Mouse (Mus musculus) neural tube, embryonic 13.5 days (tissue): ENCODE measurements around the gene Cldn6. TPM values are rescaled to one million over a fixed set of nuclear protein-coding genes. Genes with fewer than 3 reads are reported as not detected.

Experiments used
- ATAC-seq: fragments of 200-750 bp; cut with Nextera tagmentation; 2 replicates; pipeline ENCODE4 v1.8.0; 2017; ENCODE audit warnings: low read depth, mild to moderate bottlenecking, moderate TSS enrichment, moderate library complexity
- H3K27ac ChIP-seq: fragments of 300-500 bp; sonication (generic); replicated peaks from 2 replicates; pipeline ENCODE4 v1.5.1; 2015; ENCODE audit warnings: moderate library complexity, mild to moderate bottlenecking, inconsistent platforms
- H3K27me3 ChIP-seq: fragments of 300-500 bp; sonication (generic); 2 replicates; pipeline ENCODE4 v1.6.1; 2015; ENCODE audit warnings: mild to moderate bottlenecking, inconsistent platforms
- H3K36me3 ChIP-seq: fragments of 300-500 bp; sonication (generic); 2 replicates; pipeline ENCODE4 v1.6.1; 2015; ENCODE audit warnings: mild to moderate bottlenecking, inconsistent platforms
- H3K4me1 ChIP-seq: fragments of 300-500 bp; sonication (generic); replicated peaks from 2 replicates; pipeline ENCODE4 v1.6.1; 2015; ENCODE audit warnings: inconsistent platforms
- H3K4me2 ChIP-seq: fragments of 300-500 bp; sonication (generic); 2 replicates; pipeline ENCODE4 v1.6.1; 2015; ENCODE audit warnings: inconsistent platforms, mild to moderate bottlenecking, moderate library complexity
- H3K4me3 ChIP-seq: fragments of 300-500 bp; sonication (generic); 2 replicates; pipeline ENCODE4 v1.5.1; 2015; ENCODE audit warnings: mild to moderate bottlenecking, inconsistent platforms
- H3K9ac ChIP-seq: fragments of 300-500 bp; sonication (generic); 2 replicates; pipeline ENCODE4 v1.6.1; 2015; ENCODE audit warnings: moderate library complexity, mild to moderate bottlenecking, inconsistent platforms
- H3K9me3 ChIP-seq: fragments of 300-500 bp; sonication (generic); 2 replicates; pipeline ENCODE4 v1.6.1; 2016; ENCODE audit warnings: inconsistent platforms
- WGBS: fragments of 180-500 bp; shearing (Covaris S2); methylation state at CpG from one replicate; pipeline ENCODE4 v1.1.7; 2015; 5-methylcytosine and 5-hydroxymethylcytosine counted together
- polyA plus RNA-seq: library from polyadenylated mRNA; unstranded; fragments of >200 nt; fragmentation: Nextera tagmentation; extraction: Ambion mirVana; gene quantifications from 2 replicates; pipeline ENCODE4 v1.2.1, GENCODE M21; 2015

Cldn6 gene
- polyA plus RNA-seq, 1 experiment from 2014 or later, result 0.53 TPM

DNA sequence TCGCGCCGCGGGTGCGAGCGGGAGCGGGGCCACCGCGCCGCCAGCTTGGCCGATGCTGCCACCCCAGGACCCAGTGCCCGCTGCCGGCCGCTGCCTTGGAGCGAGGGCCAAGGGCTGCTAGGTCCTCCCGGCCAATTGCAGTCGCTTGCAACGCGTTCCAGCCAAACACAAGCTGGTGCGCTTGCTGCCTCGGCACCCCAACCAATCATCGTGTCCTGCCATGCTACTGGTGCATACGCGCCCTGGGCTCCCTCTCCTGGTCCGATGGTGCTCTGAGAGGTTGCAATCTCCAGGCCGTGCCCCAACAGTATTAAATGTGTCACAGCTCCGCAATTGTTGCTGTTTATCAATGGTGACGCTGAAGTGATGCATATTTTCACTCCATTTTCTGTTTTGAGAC, 21.0 kb downstream of the Cldn6 start:
- H3K9ac ChIP-seq, result peak overlapping the region; percentile 78
- ATAC-seq, result peak; percentile 96
- peak overlapping the region; percentile 64 for H3K27ac ChIP-seq
- under 1% methylated on average over 27 of the region's 28 CpGs for WGBS
- peaks cover 16% of the 10 kb centered on the region for H3K4me1 ChIP-seq
- H3K36me3 ChIP-seq, result no peaks in the 10 kb centered on the region
- H3K9me3 ChIP-seq, result no peaks in the 10 kb centered on the region
- peaks cover 49% of the 10 kb centered on the region for H3K27me3 ChIP-seq
- H3K4me3 ChIP-seq, result peak overlapping the region; percentile 78
- H3K4me2 ChIP-seq, result peak overlapping the region; percentile 94

DNA sequence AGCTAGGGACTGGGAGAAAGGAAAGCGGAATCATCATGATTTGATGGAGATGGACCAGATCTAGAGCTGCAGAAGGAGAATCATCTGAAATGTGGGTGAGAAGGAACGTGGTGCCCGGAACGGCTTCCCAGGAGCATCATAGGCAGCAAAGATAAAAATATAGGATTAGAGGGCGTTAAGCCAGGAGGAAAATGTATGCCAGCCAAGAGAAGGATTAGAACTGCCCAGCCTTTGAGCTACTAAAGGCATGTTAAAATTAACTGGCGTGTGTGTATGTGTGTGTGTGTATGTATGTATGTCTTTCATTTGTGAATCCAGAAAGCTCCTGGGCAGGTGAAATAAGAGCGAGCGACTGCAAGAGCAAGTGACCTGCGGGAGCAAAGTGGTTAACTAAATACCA, 24.3 kb downstream of the Cldn6 start:
- Histone ChIP-seq H3K9me3 (no peaks in the 10 kb centered on the region), H3K4me3 (no peak overlapping the region), H3K27ac (no peak overlapping the region), H3K36me3 (no peaks in the 10 kb centered on the region), H3K4me1 (peaks cover 21% of the 10 kb centered on the region), H3K9ac (no peak overlapping the region), H3K27me3 (peaks cover 44% of the 10 kb centered on the region), H3K4me2 (no peak overlapping the region)
- ATAC-seq, result no peak
- WGBS, result 88% methylated on average over 9 of the region's 9 CpGs

DNA sequence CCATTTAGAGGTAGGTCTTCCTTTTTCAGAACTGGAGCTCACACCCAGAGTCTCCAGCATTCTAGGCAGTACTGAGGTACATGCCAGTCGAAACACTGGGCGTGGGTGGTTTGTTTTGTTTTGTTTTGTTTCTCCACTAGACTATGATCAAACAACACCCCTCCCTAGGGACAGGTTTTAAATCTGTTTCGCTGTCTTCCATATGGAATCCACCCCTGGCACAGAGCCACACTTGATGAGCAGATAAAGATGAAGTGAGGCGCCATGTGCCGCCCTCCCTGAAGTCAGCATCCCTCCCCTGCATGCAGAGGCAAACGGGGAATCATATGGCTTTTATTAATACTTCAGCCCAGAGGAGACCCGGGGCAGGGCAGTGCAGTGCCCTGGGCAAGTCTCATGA, 25.7 kb downstream of the Cldn6 start:
- 0 out of 2 replicates have a peak overlapping the region, but pooled peaks have one; percentile 4 for H3K4me2 ChIP-seq

DNA sequence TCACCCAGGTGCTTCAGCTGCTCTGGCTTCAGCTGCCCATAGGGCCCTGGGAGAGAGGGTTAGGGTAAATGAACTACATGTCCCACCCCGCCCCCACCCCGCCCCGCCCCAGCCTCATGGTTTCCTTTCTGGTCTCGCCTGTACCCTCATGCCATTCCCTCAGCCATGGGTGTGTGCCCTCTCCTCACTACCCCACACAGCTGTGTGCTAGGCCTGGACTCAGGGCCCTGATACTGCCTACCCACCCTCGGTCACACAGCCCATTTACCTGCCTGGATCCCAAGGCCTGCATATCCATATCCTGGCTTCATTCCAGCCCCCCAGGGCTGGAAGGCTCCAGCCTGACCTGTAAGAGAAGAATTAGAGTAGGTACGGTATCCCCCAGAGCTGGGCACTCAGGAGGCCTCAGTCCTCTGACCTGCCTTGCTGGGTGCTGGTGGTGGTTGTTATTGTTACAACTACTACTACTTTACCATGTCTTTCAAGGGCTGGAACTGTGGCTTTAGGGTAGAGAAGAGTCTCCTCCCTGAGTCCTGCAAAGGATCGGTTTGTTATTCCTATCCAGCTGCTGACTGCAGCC, 26.6 kb downstream of the Cldn6 start:
- ATAC-seq, result peak; percentile 42; the same call in 1 of the 2 replicates
- H3K27me3 ChIP-seq, result peaks cover 33% of the 10 kb centered on the region
- no peak overlapping the region for H3K4me2 ChIP-seq
- H3K4me3 ChIP-seq, result no peak overlapping the region
- no peaks in the 10 kb centered on the region for H3K36me3 ChIP-seq
- no peak overlapping the region for H3K9ac ChIP-seq
- H3K4me1 ChIP-seq, result peaks cover 10% of the 10 kb centered on the region; the same call in 1 of the 2 replicates
- H3K27ac ChIP-seq, result no peak overlapping the region
- H3K9me3 ChIP-seq, result no peaks in the 10 kb centered on the region
- 75% methylated on average over 7 of the region's 7 CpGs for WGBS

More for the DNA sequence above, 25.7 kb downstream of the Cldn6 start:
- H3K36me3 ChIP-seq, result no peaks in the 10 kb centered on the region
- H3K27ac ChIP-seq, result 0 out of 2 replicates have a peak overlapping the region, but pooled peaks have one; percentile 4
- ATAC-seq, result peak; percentile 36; the same call in 1 of the 2 replicates
- WGBS, result 40% methylated on average over 7 of the region's 7 CpGs
- peaks cover 14% of the 10 kb centered on the region for H3K4me1 ChIP-seq
- no peak overlapping the region for H3K4me3 ChIP-seq
- H3K27me3 ChIP-seq, result peaks cover 33% of the 10 kb centered on the region
- no peaks in the 10 kb centered on the region for H3K9me3 ChIP-seq
- peak overlapping the region; percentile 6; the same call in 1 of the 2 replicates for H3K9ac ChIP-seq

DNA sequence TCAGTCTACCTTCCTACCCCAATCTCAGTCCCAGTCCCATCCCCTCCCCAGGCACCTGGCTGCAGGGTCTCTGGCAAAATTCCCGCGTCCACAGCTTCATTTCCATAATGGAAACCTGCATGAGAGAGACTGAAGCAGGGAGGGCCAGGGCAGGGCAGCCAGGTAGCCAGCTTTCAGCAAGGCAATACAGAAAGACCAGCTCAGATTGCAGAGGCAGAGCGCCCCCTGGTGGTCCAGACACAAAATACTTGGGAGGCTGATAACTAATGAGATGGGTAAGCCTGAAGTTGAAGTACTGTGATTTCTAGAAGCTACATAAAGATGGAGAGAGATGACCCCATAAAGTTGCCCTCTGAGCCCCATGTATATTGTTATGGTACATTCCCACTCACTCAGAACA, 27.2 kb downstream of the Cldn6 start:
- Histone ChIP-seq H3K9ac (no peak overlapping the region), H3K27me3 (peaks cover 27% of the 10 kb centered on the region), H3K4me3 (no peak overlapping the region), H3K36me3 (no peaks in the 10 kb centered on the region), H3K27ac (no peak overlapping the region), H3K4me1 (peaks cover 10% of the 10 kb centered on the region; the same call in 1 of the 2 replicates), H3K4me2 (no peak overlapping the region), H3K9me3 (no peaks in the 10 kb centered on the region)
- ATAC-seq, result peak; percentile 30; the same call in 1 of the 2 replicates
- 1% methylated on average over 3 of the region's 3 CpGs for WGBS

DNA sequence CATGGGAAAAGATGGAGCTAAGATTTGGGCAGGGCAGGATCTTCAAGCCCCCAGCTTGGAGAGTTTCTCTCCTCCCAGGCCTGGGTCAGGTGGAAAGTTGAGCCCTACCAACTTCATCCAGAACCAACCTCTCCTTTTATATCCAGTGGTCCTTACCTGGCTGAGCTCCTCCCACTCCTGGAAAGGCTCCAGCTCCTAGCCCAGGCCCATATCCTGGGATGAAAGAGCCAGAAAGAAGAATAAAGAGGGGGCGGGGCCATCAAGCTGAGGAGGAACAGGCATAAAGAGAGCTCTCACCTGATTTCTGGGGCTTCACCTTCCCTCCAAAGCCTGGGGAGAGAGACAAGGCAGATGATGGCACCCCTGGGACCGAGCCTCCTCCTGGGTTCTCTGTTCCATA, 38.0 kb downstream of the Cldn6 start:
- Histone ChIP-seq H3K4me2 (no peak overlapping the region), H3K4me3 (no peak overlapping the region), H3K27me3 (0 out of 2 replicates have a peak, but pooled peaks cover 11% of the 10 kb centered on the region), H3K27ac (no peak overlapping the region), H3K36me3 (no peaks in the 10 kb centered on the region), H3K9me3 (no peaks in the 10 kb centered on the region), H3K4me1 (no peaks in the 10 kb centered on the region), H3K9ac (no peak overlapping the region)
- ATAC-seq, result no peak
- WGBS, result 63% methylated on average over 2 of the region's 2 CpGs

DNA sequence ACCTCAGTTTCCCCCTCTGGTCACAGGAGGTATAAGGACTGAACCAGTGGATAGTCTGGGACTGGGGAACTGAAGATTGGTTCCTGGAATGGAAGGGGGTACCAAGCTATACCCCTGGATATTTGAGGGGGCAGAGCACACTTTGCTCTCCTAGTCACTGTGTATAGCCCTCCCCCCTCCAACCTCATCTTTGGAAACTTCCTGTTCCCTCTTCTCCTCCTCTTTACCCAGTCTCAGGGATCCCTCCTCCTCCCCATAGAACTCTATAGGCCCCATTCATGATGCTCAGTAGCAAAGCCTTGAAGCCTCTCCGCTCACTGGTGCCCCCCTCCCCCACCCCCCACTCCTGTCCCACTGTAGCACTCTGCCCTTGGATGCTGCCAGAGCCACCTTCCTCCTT, 40.4 kb downstream of the Cldn6 start:
- Histone ChIP-seq H3K9ac (no peak overlapping the region), H3K4me2 (no peak overlapping the region), H3K4me1 (no peaks in the 10 kb centered on the region), H3K36me3 (no peaks in the 10 kb centered on the region), H3K27me3 (0 out of 2 replicates have a peak, but pooled peaks cover 1% of the 10 kb centered on the region), H3K27ac (no peak overlapping the region), H3K4me3 (no peak overlapping the region), H3K9me3 (no peaks in the 10 kb centered on the region)
- ATAC-seq, result no peak
- WGBS, result 13% methylated on average over 1 of the region's 1 CpGs

DNA sequence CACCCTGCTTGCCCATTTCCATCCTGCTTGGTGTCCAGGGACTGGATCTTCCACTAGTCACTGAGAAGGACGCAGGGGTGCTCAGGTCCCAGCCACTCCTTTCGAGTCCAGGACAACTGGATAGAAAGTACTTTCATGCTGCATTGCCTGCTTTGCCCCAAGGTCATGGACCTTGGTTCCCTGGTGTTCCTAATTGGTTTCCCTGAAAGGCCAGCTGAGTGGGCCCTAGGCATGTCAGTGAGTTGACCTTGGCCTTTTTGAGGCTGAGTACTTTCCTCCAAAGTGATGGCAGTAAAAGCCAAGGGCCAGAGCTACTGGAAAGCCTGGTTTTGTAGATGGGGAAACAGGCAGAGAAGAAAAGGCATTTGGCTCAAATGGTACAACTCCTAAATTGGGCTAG, 42.8 kb downstream of the Cldn6 start:
- H3K27me3 ChIP-seq, result no peaks in the 10 kb centered on the region
- ATAC-seq, result no peak
- H3K4me2 ChIP-seq, result no peak overlapping the region
- no peak overlapping the region for H3K27ac ChIP-seq
- no peaks in the 10 kb centered on the region for H3K36me3 ChIP-seq
- 88% methylated on average over 2 of the region's 2 CpGs for WGBS
- peaks cover 8% of the 10 kb centered on the region for H3K4me1 ChIP-seq
- H3K9ac ChIP-seq, result no peak overlapping the region
- no peaks in the 10 kb centered on the region for H3K9me3 ChIP-seq
- H3K4me3 ChIP-seq, result no peak overlapping the region

DNA sequence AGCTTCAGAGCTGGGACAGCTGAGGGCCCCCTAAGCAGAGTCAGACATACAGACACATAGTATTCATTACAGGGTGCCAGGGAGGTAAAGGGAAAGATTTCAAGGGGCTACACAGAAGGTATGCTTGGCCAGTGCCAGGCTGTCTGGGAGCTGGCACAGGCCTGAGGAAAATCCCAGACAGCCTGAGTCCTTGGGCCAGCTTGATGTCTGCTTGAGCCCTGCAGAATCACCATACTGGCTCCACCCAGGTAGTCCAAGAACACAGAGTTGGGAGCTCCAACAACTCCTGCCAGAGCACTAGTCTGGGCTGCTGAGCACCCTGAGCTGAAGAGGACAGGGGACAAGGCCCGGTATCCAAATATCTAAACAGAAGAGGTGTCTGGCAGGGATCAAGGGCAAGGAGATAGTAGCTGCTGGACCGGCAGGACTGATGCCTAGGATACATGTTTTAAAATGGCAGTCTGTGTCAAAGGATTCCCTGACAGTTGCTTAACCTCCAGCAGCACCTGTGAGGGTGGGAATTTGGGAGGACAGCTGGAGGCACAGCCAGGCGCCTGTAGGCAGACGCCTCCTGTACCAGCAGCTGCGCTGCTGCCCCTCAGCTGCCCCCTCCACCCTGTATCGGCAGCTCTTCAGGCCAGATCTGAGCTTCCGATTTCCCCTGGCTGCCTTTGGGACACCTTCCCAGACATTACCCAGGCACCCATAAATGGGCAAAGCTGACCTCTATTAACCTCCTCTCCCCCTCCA, 43.5 kb downstream of the Cldn6 start, which contains the start of gene 1520401A03Rik:
Gene 1520401A03Rik (minus strand): TSS at position 408 of the 750 bp plus-strand sequence.
- Histone ChIP-seq H3K4me3 (no peak within 1 kb of the TSS), H3K27ac (no peak within 1 kb of the TSS), H3K27me3 (no peaks in the 10 kb centered on the region), H3K9me3 (no peaks in the 10 kb centered on the region), H3K36me3 (no peaks in the 10 kb centered on the region), H3K9ac (no peak within 1 kb of the TSS), H3K4me2 (no peak within 1 kb of the TSS), H3K4me1 (peaks cover 13% of the 10 kb centered on the region)
- ATAC-seq, result no peak
- 74% methylated on average over 7 of the region's 7 CpGs for WGBS

DNA sequence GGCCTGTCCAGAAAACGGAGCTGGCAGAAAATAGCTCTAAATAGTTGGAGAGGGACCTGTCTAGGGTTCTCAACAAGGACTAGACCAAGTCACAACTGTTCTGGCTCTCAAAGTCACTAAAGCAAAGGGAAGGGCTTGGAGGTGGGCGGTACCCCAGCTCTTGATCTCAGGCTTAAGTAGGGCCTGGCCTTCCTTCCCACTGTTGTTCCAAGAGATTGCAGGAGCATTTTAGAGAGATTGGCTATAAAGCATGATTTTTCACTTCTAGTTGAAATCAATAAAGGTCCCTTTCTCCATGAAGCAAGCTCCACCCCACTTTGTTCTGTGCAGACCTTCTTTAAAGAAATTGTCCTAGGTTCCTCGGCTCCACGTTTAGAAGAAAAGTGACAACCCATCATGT, 46.4 kb downstream of the Cldn6 start:
- Histone ChIP-seq H3K9me3 (no peaks in the 10 kb centered on the region), H3K27ac (peak overlapping the region; percentile 67; the same call in 1 of the 2 replicates), H3K27me3 (no peaks in the 10 kb centered on the region), H3K4me2 (peak overlapping the region; percentile 92), H3K4me3 (peak overlapping the region; percentile 84), H3K36me3 (no peaks in the 10 kb centered on the region), H3K9ac (peak overlapping the region; percentile 72), H3K4me1 (peaks cover 13% of the 10 kb centered on the region)
- WGBS, result 67% methylated on average over 4 of the region's 4 CpGs
- no peak for ATAC-seq

DNA sequence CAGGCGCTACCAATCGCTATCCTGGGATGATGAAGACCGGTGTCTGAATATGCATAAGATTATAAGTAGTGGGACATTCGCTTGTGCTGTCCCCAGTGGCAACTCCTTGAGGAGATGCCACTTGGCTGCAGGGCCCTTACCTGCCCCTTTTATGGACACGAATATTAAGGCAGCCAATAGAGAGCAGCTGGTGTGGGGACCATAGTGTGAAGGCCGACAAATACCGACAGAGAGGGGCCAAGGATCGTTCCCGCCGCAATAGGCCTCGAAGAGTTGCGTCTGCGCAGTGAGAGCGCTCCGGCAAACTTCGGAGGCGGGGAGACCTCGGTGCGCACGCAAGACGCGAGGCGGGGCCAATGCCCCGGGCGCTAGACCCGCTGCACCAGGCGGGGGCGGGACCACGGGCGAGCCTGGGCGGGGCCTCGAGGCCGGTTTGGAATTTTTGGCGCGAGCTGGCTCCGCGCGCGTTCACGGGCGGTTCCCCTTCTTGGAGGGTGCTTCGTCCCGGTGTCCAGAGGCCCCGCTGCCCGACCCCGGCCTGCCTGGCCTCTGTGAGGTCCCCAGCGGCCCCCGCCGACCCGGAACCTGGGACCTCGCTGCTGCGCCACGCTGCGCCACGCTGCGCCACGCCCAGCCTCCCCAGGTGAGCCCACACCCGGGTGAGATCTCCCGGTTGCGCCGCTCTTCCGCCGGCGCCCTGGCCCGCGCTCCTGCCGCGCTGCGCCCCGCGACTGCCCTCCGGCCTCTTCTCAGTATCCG, 47.1 kb downstream of the Cldn6 start, which contains the start of gene Pkmyt1:
Gene Pkmyt1 (plus strand): TSS at position 338 of the 759 bp plus-strand sequence.
- Histone ChIP-seq H3K27me3 (no peaks in the 10 kb centered on the region), H3K4me2 (peak within 1 kb of the TSS; percentile 92), H3K9me3 (no peaks in the 10 kb centered on the region), H3K4me1 (peaks cover 13% of the 10 kb centered on the region), H3K9ac (peak within 1 kb of the TSS; percentile 74), H3K4me3 (peak within 1 kb of the TSS; percentile 84), H3K27ac (peak within 1 kb of the TSS; percentile 67), H3K36me3 (no peaks in the 10 kb centered on the region)
- 2% methylated on average over 67 of the region's 73 CpGs for WGBS
- ATAC-seq, result peak; percentile 96

DNA sequence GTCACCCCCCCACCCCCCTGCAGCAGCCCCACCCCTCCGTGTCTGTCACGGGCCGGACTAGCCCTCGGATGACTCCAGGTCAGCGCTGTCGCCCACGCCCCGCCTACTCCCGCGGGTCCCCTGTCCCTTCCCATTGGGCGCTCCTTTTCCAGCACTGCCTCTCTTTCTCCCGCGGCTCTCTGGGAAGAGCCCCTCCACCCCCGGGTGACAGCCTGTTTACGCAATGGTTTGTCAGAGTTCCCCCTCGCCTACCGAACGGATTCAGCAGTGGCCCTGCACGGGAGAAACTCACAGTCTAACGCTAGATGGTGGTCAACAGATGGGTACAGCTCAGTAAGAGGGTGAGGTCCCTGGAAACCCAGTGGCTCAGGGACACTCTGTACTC, 47.7 kb downstream of the Cldn6 start:
- peak overlapping the region; percentile 74 for H3K9ac ChIP-seq
- under 1% methylated on average over 20 of the region's 20 CpGs for WGBS
- H3K27ac ChIP-seq, result peak overlapping the region; percentile 67
- no peaks in the 10 kb centered on the region for H3K9me3 ChIP-seq
- H3K4me1 ChIP-seq, result peaks cover 13% of the 10 kb centered on the region
- H3K27me3 ChIP-seq, result no peaks in the 10 kb centered on the region
- H3K36me3 ChIP-seq, result no peaks in the 10 kb centered on the region
- peak; percentile 78 for ATAC-seq
- H3K4me2 ChIP-seq, result peak overlapping the region; percentile 92
- H3K4me3 ChIP-seq, result peak overlapping the region; percentile 84
